Mouse (Mus musculus): Measurements from ENCODE around the gene Gm49318.

DNA sequence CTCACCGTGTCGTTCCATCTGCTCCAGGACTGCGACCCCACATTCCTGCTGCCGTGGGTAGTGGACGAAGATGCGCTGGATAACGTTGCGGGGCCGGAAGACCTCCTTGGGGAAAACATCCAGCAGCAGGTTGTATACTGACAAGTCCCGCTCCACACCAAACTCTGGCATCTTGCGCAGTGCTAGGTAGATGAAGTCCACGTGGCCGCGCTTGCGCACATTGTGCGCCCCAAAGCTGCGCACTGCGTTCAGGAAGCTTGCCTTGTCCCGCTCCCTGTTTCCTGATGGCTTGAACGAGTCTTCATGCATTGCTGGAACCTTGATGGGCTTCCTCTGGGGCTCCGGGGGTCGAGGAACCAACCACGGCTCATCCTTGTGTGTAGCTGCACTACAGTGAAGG lies 5.2 kb upstream of the Gm49318 start:
- no peak for TF ChIP-seq EP300 (IDR thresholded peaks at IDR 0.05)
- no peak for TF ChIP-seq CTCF (IDR thresholded peaks at IDR 0.05)

All from lung, postnatal 0 days (tissue).